Mouse (Mus musculus) embryonic facial prominence, embryonic 11.5 days (tissue): ENCODE results near the gene Olfr594. TPM values are rescaled to one million over a fixed set of nuclear protein-coding genes. Genes with fewer than 3 reads are reported as not detected.

Experiments used
- microRNA-seq: library from miRNA; unstranded; fragments of <30 nt; microRNA quantifications from one replicate; pipeline ENCODE4, GENCODE M21; 2016; ENCODE audit warnings: borderline number of aligned reads
- polyA plus RNA-seq: library from polyadenylated mRNA; unstranded; fragments of >200 nt; fragmentation: Nextera tagmentation; extraction: Ambion mirVana; gene quantifications from 2 replicates; pipeline ENCODE4 v1.2.1, GENCODE M21; 2014

Olfr594 gene
- polyA plus RNA-seq, 1 experiment from 2014 or later: not detected

Small RNAs within 50 kb of the gene (microRNA-seq; reads per million reads assigned to microRNA genes)
- gene Gm23550 (not detected), gene Gm25171 (not detected)

Other genes with a start within 250 kb of the Olfr594 start
- gene Olfr577, start 241.1 kb upstream of the Olfr594 start, polyA plus RNA-seq: not detected in 2 replicates
- not detected in 2 replicates for gene Olfr578, start 227.7 kb upstream of the Olfr594 start, polyA plus RNA-seq
- not detected in 2 replicates for gene Olfr582, start 179.0 kb upstream of the Olfr594 start, polyA plus RNA-seq
- gene Olfr583, start 165.7 kb upstream of the Olfr594 start, polyA plus RNA-seq: not detected in 2 replicates
- gene Olfr584, start 135.1 kb upstream of the Olfr594 start, polyA plus RNA-seq: not detected in 2 replicates
- not detected in 2 replicates for gene Olfr585, start 119.3 kb upstream of the Olfr594 start, polyA plus RNA-seq
- not detected in 2 replicates for gene Olfr586, start 91.4 kb upstream of the Olfr594 start, polyA plus RNA-seq
- not detected in 2 replicates for gene Olfr588-ps1, start 76.1 kb upstream of the Olfr594 start, polyA plus RNA-seq
- not detected in 2 replicates for gene Olfr589, start 60.6 kb upstream of the Olfr594 start, polyA plus RNA-seq
- not detected in 2 replicates for gene Olfr591, start 38.7 kb upstream of the Olfr594 start, polyA plus RNA-seq
- not detected in 2 replicates for gene Olfr592, start 32.2 kb upstream of the Olfr594 start, polyA plus RNA-seq
- gene Olfr593, start 5.1 kb upstream of the Olfr594 start, polyA plus RNA-seq: not detected in 2 replicates
- gene Usp17ld, start 35.5 kb downstream of the Olfr594 start, polyA plus RNA-seq: not detected in 2 replicates
- gene Olfr596, start 88.7 kb downstream of the Olfr594 start, polyA plus RNA-seq: not detected in 2 replicates
- gene Olfr597, start 99.3 kb downstream of the Olfr594 start, polyA plus RNA-seq: not detected in 2 replicates
- not detected in 2 replicates for gene Olfr598, start 106.6 kb downstream of the Olfr594 start, polyA plus RNA-seq
- gene Olfr599, start 118.9 kb downstream of the Olfr594 start, polyA plus RNA-seq: not detected in 2 replicates
- not detected in 2 replicates for gene Olfr600, start 132.7 kb downstream of the Olfr594 start, polyA plus RNA-seq
- gene Olfr601, start 145.7 kb downstream of the Olfr594 start, polyA plus RNA-seq: not detected in 2 replicates
- not detected in 2 replicates for gene Olfr603, start 169.2 kb downstream of the Olfr594 start, polyA plus RNA-seq
- not detected in 2 replicates for gene Usp17lc, start 198.1 kb downstream of the Olfr594 start, polyA plus RNA-seq
- gene Olfr605, start 228.4 kb downstream of the Olfr594 start, polyA plus RNA-seq: not detected in 2 replicates
- not detected in 2 replicates for gene Olfr606, start 232.1 kb downstream of the Olfr594 start, polyA plus RNA-seq
- gene Olfr607, start 247.2 kb downstream of the Olfr594 start, polyA plus RNA-seq: not detected in 2 replicates